Mouse (Mus musculus) right cerebral cortex, postnatal 14 days (tissue): ENCODE results near the gene Spocd1.

Experiments
- DNase-seq: peaks from one replicate; pipeline ENCODE4 v3.0.0; 2022

Gene Spocd1

GRCm38 (mm10) chr4:129918901-129919300 lies 10.1 kb upstream of the Spocd1 start:
- DNase-seq = no peak

GRCm38 (mm10) chr4:129920542-129921313 lies 8.3 kb upstream of the Spocd1 start:
- no peak for DNase-seq

- no peak for DNase-seq
Measured at GRCm38 (mm10) chr4:129921314-129921587, 7.8 kb upstream of the Spocd1 start.

DNA sequence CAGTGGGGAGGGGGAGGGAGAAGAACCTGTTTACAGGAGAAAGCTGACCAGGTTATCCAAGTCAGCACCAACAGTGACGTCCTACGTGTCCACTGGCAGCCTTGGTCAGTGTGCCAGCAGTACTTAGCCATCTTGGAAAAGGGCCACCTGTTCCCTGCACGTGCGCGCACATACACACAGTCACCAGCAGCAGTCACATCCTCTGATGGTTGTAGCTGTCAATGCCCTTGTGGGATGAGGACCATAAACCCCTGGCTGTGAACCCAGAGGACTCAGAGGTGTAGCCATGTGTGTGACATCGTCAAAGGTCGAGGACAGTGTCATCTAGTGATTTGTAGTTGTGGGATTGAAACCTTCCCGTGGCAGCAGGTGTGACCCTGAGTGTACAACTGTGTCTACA lies 4.9 kb upstream of the Spocd1 start:
- no peak for DNase-seq

- no peak for DNase-seq
Measured at GRCm38 (mm10) chr4:129924694-129925093, 4.4 kb upstream of the Spocd1 start.

DNA sequence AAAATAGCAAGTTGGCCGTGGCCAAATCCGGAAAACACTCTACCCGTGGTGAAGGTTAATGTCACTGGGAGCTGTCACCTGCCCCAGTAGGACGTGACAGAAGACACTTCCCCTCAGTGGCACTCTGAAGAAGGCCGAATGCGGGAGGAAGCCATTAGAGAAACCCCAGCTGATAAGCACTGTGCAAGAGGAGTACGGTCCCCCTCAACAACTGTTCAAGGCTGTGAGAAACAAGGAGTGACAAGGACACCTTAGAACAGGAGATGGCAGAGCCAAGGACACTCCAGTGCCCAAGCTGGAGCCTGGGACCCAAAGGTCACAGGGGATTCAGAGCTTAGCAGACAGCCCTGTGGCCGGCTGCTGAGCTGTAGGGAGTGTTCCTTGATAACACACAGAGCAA lies 2.5 kb upstream of the Spocd1 start:
- DNase-seq = no peak

DNA sequence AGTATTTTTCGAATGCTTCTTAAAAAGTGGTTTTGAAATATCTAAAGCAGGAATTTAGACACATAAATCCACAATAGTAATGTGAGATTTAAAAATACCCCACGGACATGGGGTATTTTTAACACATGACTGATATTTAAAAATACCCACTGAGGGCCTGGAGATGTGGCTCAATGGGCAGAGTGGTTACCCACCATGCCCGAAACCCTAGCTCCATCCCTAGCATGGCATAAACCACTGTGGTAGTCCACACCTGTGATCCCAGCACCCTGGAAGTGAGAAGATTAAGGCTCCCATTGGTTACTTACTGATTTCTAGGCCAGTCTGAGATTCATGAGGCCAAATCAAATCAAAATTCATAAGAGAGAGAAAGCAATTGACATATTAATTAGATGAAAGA lies 2.0 kb upstream of the Spocd1 start:
- DNase-seq = no peak

GRCm38 (mm10) chr4:129928124-129928751 lies 811 bp upstream of the Spocd1 start:
- peak; percentile 84 for DNase-seq

- DNase-seq = no peak
Measured at GRCm38 (mm10) chr4:129933696-129934095, 4.6 kb downstream of the Spocd1 start.

DNA sequence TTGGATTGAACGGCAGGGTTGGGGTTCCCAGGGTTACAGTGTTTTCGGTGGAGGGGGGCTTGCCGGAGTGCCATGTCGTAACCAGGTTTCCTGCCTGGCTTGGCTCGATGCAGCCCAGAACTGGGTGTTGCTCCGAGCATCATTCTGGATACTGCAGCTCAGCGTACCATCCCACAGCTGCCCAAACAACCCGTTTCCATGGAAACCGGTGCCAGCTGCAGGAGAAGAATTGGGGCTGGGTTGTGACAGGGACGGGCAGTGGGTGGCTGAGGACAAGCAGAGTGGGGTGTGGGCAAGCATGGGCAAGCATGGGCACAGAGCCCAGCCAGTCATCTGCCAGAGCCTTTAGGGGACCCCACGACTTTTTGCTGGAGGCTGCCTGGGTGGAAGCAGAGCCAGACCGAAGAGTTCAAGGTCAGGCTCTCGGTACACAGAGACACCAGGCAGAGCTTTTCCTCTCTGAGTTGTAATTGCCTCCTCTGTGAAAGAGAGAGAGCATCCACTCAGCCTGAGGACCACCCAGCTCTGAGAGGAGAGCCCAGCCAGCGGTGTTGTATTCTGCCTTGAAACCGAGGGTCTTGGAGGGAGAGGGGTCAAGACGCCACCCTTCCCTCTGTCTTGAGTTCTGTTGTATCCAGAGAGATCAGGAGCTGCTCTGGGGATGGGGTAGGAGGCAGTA lies 5.3 kb downstream of the Spocd1 start:
- DNase-seq = peak; percentile 57

DNA sequence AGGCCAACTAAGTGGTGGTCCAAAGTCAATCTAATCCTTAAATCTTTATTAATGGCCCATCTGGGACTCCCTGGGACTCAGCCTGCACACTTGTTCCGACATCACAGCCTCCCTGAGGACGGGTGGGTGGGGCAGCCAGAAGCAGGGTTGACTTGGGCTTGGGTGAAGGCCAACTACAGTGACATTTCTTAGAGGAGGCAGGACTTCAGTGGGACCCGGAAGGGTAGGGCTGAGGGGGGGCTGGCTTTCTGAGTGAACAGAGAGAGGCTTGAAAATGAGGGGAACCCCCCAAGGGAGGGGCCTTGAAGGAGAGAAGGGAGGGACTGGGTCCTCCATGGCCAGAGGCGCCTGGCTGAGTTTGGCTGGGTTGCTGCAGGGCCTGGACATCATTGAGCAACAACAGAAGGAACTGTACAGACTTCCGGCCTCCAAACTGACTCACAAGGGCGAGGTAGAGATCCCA lies 22.3 kb downstream of the Spocd1 start:
- DNase-seq = no peak

DNA sequence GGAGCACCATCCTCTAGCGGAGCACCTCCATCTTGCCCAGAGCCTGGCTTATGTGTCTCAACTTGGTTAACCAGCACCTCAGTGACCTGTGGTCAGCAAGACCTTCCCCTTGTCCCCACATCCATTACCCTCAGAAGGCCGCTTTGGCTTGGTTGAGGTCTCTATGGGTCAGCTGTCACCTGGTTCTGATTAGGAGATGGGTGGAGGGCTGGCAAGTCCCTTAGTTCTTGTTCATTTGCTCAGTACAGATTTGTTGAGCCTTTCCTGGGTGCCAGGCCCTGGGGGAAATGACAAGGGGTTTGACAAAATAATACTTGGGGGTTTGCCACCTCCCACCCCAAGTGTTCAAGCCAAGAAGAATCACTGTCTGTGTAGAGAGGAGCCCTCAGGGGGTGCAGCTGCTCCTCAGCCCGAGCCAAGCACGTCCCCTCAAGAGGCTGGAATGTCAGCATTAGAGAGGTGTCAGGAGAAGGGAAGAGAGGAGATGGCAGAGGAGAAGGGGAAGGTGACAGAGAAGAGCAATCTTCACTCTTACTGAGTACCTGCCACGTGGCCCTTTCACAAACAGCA lies 23.3 kb downstream of the Spocd1 start:
- no peak for DNase-seq

DNA sequence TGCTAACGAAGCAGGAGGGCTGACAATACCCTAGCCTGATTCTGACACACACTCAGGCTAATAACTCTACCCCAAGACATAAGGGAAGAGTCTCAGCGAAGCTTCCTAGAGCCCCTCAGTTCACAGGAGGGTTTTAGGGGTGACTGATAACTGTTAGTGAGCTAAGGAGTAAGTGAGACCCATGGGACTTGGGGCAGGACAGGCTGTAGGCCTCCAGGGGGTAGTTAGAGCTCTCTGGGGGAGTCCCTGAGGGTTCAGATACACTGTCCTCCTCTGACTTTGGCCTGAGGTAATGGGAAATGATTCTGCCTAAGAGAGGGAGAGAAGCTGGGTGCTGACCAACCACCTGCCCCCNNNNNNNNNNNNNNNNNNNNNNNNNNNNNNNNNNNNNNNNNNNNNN lies 25.5 kb downstream of the Spocd1 start:
- DNase-seq = no peak

GRCm38 (mm10) chr4:129960180-129960944 lies 31.3 kb downstream of the Spocd1 start:
- DNase-seq = peak; percentile 80

DNA sequence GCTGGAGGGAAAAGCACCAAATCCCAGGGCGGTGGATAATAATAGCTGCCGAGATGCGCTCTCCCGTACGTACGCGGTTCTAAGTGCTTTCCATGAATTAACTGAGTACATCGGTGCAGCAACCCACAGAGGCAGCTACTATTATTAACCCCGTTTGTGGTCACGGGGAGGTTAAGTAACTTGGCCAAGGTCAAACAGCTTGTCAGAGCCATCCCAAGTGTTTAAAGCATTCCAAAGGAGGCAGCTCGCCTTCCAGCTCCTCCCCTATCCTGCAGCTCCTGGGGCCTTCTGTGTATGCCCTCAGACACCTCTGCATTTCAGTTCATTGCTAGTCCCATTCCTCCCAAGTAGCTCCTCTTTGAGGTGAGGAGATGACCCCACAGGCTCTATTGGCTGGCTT lies 36.2 kb downstream of the Spocd1 start:
- no peak for DNase-seq

GRCm38 (mm10) chr4:129966201-129966600 lies 37.2 kb downstream of the Spocd1 start:
- DNase-seq = no peak

GRCm38 (mm10) chr4:129967024-129968014 lies 38.3 kb downstream of the Spocd1 start:
- DNase-seq = peak; percentile 69

- DNase-seq = no peak
Measured at GRCm38 (mm10) chr4:129970168-129970567, 41.1 kb downstream of the Spocd1 start.

GRCm38 (mm10) chr4:129970861-129971260 lies 41.8 kb downstream of the Spocd1 start:
- DNase-seq = no peak

- DNase-seq = no peak
Measured at GRCm38 (mm10) chr4:129971989-129972388, 42.9 kb downstream of the Spocd1 start.

DNA sequence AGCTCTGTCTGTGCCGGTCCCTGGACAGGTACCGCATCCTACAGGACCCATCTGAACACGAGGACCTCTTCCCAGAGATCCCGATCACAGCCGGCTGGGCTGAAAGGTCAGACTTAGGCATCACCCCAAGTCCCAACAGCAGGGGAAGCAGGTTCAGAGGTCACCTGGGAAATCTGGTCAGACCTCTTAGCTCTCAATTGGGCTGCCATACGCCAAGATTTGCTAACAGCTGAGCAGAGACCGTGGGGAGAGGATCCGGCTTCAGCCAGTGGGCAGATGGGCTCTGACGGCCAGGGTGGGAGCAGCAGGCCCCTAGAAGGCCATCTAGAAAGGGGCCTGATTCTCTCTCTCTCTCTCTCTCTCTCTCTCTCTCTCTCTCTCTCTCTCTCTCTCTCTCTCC lies 45.2 kb downstream of the Spocd1 start:
- DNase-seq = no peak

GRCm38 (mm10) chr4:129977256-129977655 lies 48.2 kb downstream of the Spocd1 start:
- no peak for DNase-seq
